Mouse (Mus musculus): ENCODE measurements around the gene Jade2.

Jade2 gene

GRCm38 (mm10) chr11:51835598-51835997, 21.9 kb downstream of the Jade2 start:
- DNase-seq (ENCODE audit: low read depth, low spot score): no peak

- DNase-seq (ENCODE audit: low read depth, low spot score): no peak
These were observed 23.4 kb downstream of the Jade2 start for GRCm38 (mm10) chr11:51834067-51834411.

GRCm38 (mm10) chr11:51833393-51834066, 23.9 kb downstream of the Jade2 start:
- no peak for DNase-seq (ENCODE audit: low read depth, low spot score)

GRCm38 (mm10) chr11:51832992-51833391, 24.5 kb downstream of the Jade2 start:
- DNase-seq (ENCODE audit: low read depth, low spot score): no peak

GRCm38 (mm10) chr11:51831962-51832909, 25.2 kb downstream of the Jade2 start:
- DNase-seq (ENCODE audit: low read depth, low spot score): no peak

- DNase-seq (ENCODE audit: low read depth, low spot score): no peak
These were observed 32.5 kb downstream of the Jade2 start for GRCm38 (mm10) chr11:51824867-51825424.

GRCm38 (mm10) chr11:51823963-51824753, 33.3 kb downstream of the Jade2 start:
- no peak for DNase-seq (ENCODE audit: low read depth, low spot score)

GRCm38 (mm10) chr11:51823271-51823670, 34.2 kb downstream of the Jade2 start:
- no peak for DNase-seq (ENCODE audit: low read depth, low spot score)

- DNase-seq (ENCODE audit: low read depth, low spot score): peak; percentile 77
These were observed 34.7 kb downstream of the Jade2 start for GRCm38 (mm10) chr11:51822736-51823135.

- DNase-seq (ENCODE audit: low read depth, low spot score): peak; percentile 79
These were observed 36.6 kb downstream of the Jade2 start for GRCm38 (mm10) chr11:51820861-51821260.

- peak; percentile 91 for DNase-seq (ENCODE audit: low read depth, low spot score)
These were observed 37.5 kb downstream of the Jade2 start for GRCm38 (mm10) chr11:51819964-51820363.

GRCm38 (mm10) chr11:51818837-51819236, 38.6 kb downstream of the Jade2 start:
- no peak for DNase-seq (ENCODE audit: low read depth, low spot score)

- DNase-seq (ENCODE audit: low read depth, low spot score): peak; percentile 90
These were observed 39.7 kb downstream of the Jade2 start for GRCm38 (mm10) chr11:51817756-51818155.

GRCm38 (mm10) chr11:51812022-51812546, 45.4 kb downstream of the Jade2 start:
- DNase-seq (ENCODE audit: low read depth, low spot score): no peak

GRCm38 (mm10) chr11:51811230-51811629, 46.2 kb downstream of the Jade2 start:
- peak; percentile 72 for DNase-seq (ENCODE audit: low read depth, low spot score)

GRCm38 (mm10) chr11:51809632-51810224, 47.7 kb downstream of the Jade2 start:
- peak; percentile 52 for DNase-seq (ENCODE audit: low read depth, low spot score)

- peak; percentile 21 for DNase-seq (ENCODE audit: low read depth, low spot score)
These were observed 50.2 kb downstream of the Jade2 start for GRCm38 (mm10) chr11:51807108-51807879.

GRCm38 (mm10) chr11:51805221-51805981, 52.1 kb downstream of the Jade2 start:
- peak; percentile 91 for DNase-seq (ENCODE audit: low read depth, low spot score)

GRCm38 (mm10) chr11:51800634-51801325, 56.7 kb downstream of the Jade2 start:
- no peak for DNase-seq (ENCODE audit: low read depth, low spot score)
